Mouse (Mus musculus) layer of hippocampus, adult 9-11 months (tissue): ENCODE measurements around the gene Stk11.
"Not testable (repeated sequence)": the region's sequence is repeated elsewhere in the genome, so short reads cannot be mapped to it uniquely, and the experiment has no call there.

Experiments
- DNase-seq: peaks from one replicate; pipeline ENCODE4 v3.0.0; 2022

The Stk11 gene

GRCm38 (mm10) chr10:80159561-80160454 lies 44.2 kb downstream of the Stk11 start:
- DNase-seq: peak; percentile 99

GRCm38 (mm10) chr10:80160455-80161371 lies 45.1 kb downstream of the Stk11 start:
- peak; percentile 61 for DNase-seq

GRCm38 (mm10) chr10:80161522-80162242 lies 46.1 kb downstream of the Stk11 start:
- DNase-seq: no peak

- no peak for DNase-seq
These were observed 46.6 kb downstream of the Stk11 start for GRCm38 (mm10) chr10:80162243-80162608.

- peak; percentile 26 for DNase-seq
These were observed 47.2 kb downstream of the Stk11 start for GRCm38 (mm10) chr10:80162716-80163299.

GRCm38 (mm10) chr10:80163721-80164120 lies 48.1 kb downstream of the Stk11 start:
- peak; percentile 23 for DNase-seq

GRCm38 (mm10) chr10:80164161-80164997 lies 48.8 kb downstream of the Stk11 start:
- peak; percentile 49 for DNase-seq

GRCm38 (mm10) chr10:80164998-80165344 lies 49.4 kb downstream of the Stk11 start:
- DNase-seq: peak; percentile 96

GRCm38 (mm10) chr10:80165392-80166128 lies 50.0 kb downstream of the Stk11 start, which contains the start of gene Cirbp:
Gene Cirbp, plus strand, starts transcription at chr10:80165985.
- DNase-seq: peak; percentile 60

GRCm38 (mm10) chr10:80166136-80166535 lies 50.5 kb downstream of the Stk11 start:
- DNase-seq: not testable (repeated sequence)

- DNase-seq: peak; percentile 97
These were observed 51.9 kb downstream of the Stk11 start for GRCm38 (mm10) chr10:80167460-80168037.

GRCm38 (mm10) chr10:80168038-80168661 lies 52.5 kb downstream of the Stk11 start:
- DNase-seq: peak; percentile 91

- DNase-seq: no peak
These were observed 53.5 kb downstream of the Stk11 start for GRCm38 (mm10) chr10:80169070-80169469.

GRCm38 (mm10) chr10:80169651-80170050 lies 54.0 kb downstream of the Stk11 start:
- DNase-seq: no peak

- DNase-seq: peak; percentile 25
These were observed 54.4 kb downstream of the Stk11 start for GRCm38 (mm10) chr10:80170052-80170451.

GRCm38 (mm10) chr10:80170601-80171021 lies 55.0 kb downstream of the Stk11 start:
- peak; percentile 52 for DNase-seq

- no peak for DNase-seq
These were observed 55.6 kb downstream of the Stk11 start for GRCm38 (mm10) chr10:80171252-80171651.

- DNase-seq: peak; percentile 45
These were observed 56.3 kb downstream of the Stk11 start for GRCm38 (mm10) chr10:80171760-80172526.
